Mouse (Mus musculus): Measurements from ENCODE around the gene Nle1.
"Not testable (repeated sequence)": the region's sequence is repeated elsewhere in the genome, so short reads cannot be mapped to it uniquely, and the experiment has no call there.

Nle1 gene

DNA sequence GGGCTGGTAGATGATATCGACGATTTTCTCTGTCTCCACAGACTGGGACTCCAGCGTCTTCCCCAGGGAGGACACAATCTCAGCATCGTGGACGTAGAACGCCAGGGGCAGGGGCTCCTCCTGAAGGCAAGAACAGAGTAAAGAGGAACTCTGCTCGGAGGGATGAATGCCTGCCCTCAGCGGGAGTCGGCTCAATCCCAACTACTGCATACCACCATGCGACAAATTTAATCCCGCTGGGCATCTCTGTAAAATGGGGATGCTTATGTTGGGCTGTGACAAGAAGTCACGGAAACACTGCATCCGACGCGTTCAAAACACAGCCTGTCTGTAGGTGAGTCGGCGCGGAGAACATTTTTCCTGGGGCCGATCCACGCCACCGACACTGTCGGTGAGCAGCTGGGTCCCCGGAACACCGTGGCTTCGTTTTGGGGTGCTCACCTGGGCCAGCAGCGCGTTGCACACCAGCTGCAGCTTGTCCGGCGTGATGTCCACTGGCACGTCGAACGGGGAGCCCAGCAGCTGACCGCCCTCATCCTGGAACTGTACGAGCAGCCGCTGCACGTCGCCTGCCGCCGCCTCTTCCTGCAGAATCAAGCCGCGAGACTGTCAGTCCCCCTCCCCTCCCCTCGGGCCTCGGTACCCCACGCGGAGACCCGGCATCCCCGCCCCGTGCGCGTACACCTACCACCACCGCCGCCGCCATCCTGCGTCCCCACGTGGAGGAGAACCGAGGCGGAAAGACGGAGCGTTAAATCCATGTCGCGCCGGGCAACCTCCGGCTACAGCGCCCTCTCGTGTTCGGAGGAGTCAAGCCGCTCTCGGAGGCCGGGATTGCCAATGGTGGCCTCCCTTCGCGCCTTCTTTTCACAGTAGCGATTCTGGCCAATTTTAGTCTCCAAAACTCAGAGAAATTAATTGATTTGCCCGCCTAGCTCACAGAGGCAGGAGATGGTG is at the start of gene Nle1:
Nle1 (minus strand) TSS at position 761 of the 957 bp plus-strand sequence.
- DNase-seq = peak; percentile 94

DNA sequence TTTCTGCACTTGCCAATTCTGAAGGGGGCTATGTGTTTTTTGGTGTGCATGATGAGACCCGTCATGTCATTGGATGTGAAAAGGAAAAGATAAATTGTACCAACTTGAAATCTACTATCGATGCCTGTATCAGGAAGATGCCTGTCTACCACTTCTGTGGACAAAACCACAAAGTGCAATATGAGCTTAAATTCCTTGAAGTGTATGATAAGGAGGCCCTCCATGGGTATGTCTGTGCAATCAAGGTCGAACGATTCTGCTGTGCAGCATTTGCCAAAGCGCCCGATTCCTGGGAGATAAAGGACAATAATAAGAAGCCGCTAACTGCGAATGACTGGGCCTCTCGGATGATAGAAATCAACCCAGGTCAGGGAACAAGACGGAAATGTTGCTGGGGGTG is 48.7 kb upstream of the Nle1 start:
- DNase-seq = no peak

GRCm38 (mm10) chr11:82954631-82955030 is 46.4 kb upstream of the Nle1 start:
- DNase-seq = no peak

GRCm38 (mm10) chr11:82952612-82953542 is 44.7 kb upstream of the Nle1 start:
- peak; percentile 58 for DNase-seq

DNA sequence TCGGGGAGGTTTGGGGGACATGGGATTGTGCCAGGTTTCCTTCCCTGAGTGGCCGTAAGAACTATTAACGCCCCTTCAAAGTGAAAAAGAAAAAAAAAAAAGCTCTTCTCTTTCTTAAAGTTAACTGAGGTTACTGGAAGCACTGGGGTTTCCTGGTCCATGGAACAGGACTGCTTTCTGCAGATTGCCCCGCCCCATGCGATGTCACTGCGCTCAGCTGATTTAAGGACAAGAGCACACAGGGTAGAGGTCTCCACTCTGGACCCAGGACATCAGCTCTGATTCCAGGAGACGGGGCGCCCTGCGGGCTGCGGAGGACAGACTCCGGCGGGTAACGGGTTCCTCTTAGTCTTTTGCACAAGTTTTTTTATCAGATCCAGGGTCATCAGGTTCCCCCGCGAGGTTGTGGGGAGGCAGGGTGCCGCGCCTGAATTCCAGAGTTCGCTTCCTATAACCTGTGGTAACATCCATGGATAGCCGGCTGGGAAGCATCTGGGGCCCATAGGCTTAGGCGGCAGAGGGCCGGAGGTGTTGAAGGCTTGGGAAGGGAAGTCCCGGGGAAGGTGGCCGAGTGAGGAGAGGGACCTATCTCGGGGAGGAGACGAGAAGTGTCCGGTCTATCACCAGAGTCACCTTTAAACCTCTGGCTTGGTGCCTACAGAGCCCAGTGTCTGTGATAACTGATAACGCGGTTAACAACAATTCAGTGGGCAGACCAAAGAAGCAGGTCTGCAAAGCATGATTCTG is 43.8 kb upstream of the Nle1 start:
- DNase-seq = peak; percentile 90

GRCm38 (mm10) chr11:82950736-82951481 is 42.7 kb upstream of the Nle1 start, which contains the start of gene Slfn5:
TSS of gene Slfn5 (plus strand) at chr11:82951349.
- peak; percentile 75 for DNase-seq

DNA sequence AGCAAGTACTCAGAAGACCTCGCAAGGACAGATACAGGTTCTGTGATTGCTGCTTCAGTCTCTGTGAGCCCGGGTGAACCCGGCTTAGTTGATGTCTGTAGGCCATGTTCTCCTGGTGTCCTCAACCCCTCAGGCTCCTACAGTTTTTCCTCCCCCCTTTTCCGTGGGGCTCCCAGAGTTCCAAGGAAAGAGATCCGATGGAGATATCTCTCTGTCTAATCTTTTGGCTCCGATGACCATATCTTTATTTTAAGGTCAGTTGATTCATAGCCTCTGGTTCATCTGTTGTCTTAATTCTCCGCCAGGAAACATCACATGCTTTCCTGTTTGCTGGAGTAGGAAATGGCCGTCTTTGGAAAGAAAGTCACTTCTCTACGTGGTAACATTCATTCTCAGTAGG is 40.8 kb upstream of the Nle1 start:
- peak; percentile 74 for DNase-seq

DNA sequence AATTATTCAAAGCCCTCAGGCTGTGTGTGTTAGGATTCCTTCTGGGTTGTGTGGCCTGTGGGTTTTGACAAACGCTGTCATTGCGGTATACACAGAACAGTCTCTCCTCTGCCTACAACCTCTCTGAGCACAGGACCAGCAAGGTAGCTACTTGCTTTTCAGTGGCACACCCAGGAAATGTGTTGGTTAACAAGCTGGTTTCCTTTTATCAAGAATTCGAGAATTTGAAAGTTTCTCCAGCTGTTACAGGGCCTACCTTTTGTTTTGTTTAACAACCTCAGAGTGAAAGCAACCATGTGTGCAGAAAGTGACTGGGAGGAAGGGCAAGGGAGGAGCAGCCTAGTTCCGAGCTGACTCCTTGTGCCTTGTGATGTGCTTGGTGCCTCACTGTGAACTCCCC is 39.2 kb upstream of the Nle1 start:
- no peak for DNase-seq

GRCm38 (mm10) chr11:82945636-82946035 is 37.4 kb upstream of the Nle1 start:
- no peak for DNase-seq

- no peak for DNase-seq
These were observed 35.1 kb upstream of the Nle1 start for GRCm38 (mm10) chr11:82943336-82943735.

- no peak for DNase-seq
These were observed 25.0 kb upstream of the Nle1 start for GRCm38 (mm10) chr11:82933186-82933585.

GRCm38 (mm10) chr11:82931671-82932450 is 23.6 kb upstream of the Nle1 start:
- not testable (repeated sequence) for DNase-seq

DNA sequence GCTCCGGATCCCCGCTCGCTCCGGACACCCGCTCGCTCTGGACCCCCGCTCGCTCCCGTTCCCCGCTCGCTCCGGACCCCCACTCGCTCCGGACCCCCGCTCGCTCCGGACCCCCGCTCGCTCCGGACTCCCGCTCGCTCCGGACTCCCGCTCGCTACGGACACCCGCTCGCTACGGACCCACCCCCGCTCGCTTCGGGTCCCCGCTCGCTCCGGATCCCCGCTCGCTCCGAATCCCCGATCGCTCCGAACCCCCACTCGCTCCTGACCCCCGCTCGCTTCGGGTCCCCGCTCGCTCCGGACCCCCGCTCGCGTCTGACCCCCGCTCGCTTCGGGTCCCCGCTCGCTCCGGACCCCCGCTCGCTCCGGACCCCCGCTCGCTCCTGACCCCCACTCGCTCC is 22.9 kb upstream of the Nle1 start:
- not testable (repeated sequence) for DNase-seq

DNA sequence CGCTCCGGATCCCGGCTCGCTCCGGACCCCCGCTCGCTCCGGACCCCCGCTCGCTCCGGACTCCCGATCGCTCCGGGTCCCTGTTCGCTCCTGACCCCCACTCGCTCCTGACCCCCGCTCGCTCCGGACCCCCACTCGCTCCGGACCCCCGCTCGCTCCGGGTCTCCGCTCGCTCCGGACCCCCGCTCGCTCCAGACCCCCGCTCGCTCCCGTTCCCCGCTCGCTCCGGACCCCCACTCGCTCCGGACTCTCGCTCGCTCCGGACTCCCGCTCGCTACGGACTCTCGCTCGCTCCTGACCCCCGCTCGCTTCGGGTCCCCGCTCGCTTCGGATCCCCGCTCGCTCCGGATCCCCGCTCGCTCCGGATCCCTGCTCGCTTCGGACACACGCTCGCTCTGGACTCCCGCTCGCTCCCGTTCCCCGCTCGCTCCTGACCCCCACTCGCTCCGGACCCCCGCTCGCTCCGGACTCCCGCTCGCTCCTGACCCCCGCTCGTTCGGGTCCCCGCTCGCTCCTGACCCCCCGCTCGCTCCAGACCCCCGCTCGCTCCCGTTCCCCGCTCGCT is 22.3 kb upstream of the Nle1 start:
- DNase-seq = not testable (repeated sequence)

DNA sequence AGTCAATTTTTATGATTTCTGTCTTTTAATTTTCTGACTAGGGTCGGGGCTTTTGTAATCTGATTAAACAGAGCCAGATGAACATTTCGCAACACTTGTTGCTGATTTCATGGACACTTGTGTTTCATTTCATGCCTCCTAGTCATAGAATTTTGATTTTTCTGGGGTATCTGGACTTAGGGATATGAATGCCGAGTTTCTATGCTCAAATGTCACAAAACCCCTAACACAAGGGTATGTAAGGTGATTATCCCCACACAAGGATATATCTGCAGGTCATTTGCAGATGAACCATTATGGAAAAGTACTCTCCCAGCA is 21.4 kb upstream of the Nle1 start:
- no peak for DNase-seq

GRCm38 (mm10) chr11:82928897-82929632 is 20.9 kb upstream of the Nle1 start:
- no peak for DNase-seq

DNA sequence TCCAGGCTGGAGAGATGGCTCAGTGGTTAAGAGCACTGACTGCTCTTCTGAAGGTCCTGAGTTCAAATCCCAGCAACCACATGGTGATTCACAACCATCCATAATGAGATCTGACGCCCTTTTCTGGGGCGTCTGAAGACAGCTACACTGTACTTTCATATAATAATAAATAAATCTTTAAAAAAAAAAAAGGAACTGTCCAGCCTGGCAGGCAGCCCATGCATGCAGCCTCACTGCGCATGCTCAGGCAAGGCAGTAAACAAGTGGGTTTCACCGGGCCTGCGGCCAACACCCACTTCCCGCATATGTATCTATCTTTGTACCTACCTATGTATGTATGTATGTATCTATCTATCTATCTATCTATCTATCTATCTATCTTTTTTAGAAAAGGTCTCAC is 15.7 kb upstream of the Nle1 start:
- DNase-seq = not testable (repeated sequence)

- DNase-seq = no peak
These were observed 13.5 kb upstream of the Nle1 start for GRCm38 (mm10) chr11:82921691-82922090.

GRCm38 (mm10) chr11:82920768-82921167 is 12.6 kb upstream of the Nle1 start:
- DNase-seq = no peak

GRCm38 (mm10) chr11:82914711-82915352 is 6.6 kb upstream of the Nle1 start:
- peak; percentile 82 for DNase-seq

All from lung, postnatal 36 days (tissue).